Mouse (Mus musculus): Measurements from ENCODE around the gene Aff1. TPM values are rescaled to one million over a fixed set of nuclear protein-coding genes. Genes with fewer than 3 reads are reported as not detected.
A peak's percentile ranks its signal among the peaks of the same experiment; 100 is the strongest.

Aff1 gene
- total RNA-seq, 2 experiments from 2014 or later = 6.7 to 12.0 TPM

GRCm38 (mm10) chr5:103783086-103783668, 91.0 kb downstream of the Aff1 start:
- intact Hi-C loops (cut with DNase I) = no loop called here
- DNase-seq (ENCODE audit: low spot score in 2 of 2) = no peak

- intact Hi-C loops (cut with DNase I) = no loop called here
- DNase-seq (ENCODE audit: low spot score in 2 of 2) = no peak
Measured at GRCm38 (mm10) chr5:103786096-103786495, 93.9 kb downstream of the Aff1 start.

GRCm38 (mm10) chr5:103788476-103788875, 96.3 kb downstream of the Aff1 start:
- intact Hi-C loops (cut with DNase I) = no loop called here
- DNase-seq (ENCODE audit: low spot score in 2 of 2) = no peak

GRCm38 (mm10) chr5:103788976-103789375, 96.8 kb downstream of the Aff1 start:
- peak; percentile 58 to 85 for DNase-seq (ENCODE audit: low spot score in 2 of 2)
- intact Hi-C loops (cut with DNase I) = no loop called here

- intact Hi-C loops (cut with DNase I) = no loop called here
- DNase-seq (ENCODE audit: low spot score in 2 of 2) = peak; percentile 52 to 74
Measured at GRCm38 (mm10) chr5:103789619-103790116, 97.5 kb downstream of the Aff1 start.

- no peak for DNase-seq (ENCODE audit: low spot score in 2 of 2)
- intact Hi-C loops (cut with DNase I) = no loop called here
Measured at GRCm38 (mm10) chr5:103791741-103792140, 99.6 kb downstream of the Aff1 start.

- no peak for DNase-seq (ENCODE audit: low spot score in 2 of 2)
- intact Hi-C loops (cut with DNase I) = no loop called here
Measured at GRCm38 (mm10) chr5:103795121-103795520, 102.9 kb downstream of the Aff1 start.

- intact Hi-C loops (cut with DNase I) = no loop called here
- no peak for DNase-seq (ENCODE audit: low spot score in 2 of 2)
Measured at GRCm38 (mm10) chr5:103796035-103796434, 103.9 kb downstream of the Aff1 start.

- peak; percentile 55 to 84 for DNase-seq (ENCODE audit: low spot score in 2 of 2)
- intact Hi-C loops (cut with DNase I) = no loop called here
Measured at GRCm38 (mm10) chr5:103797774-103798173, 105.6 kb downstream of the Aff1 start.

- intact Hi-C loops (cut with DNase I) = no loop called here
- no peak for DNase-seq (ENCODE audit: low spot score in 2 of 2)
Measured at GRCm38 (mm10) chr5:103799438-103799837, 107.3 kb downstream of the Aff1 start.

- DNase-seq (ENCODE audit: low spot score in 2 of 2) = no peak
- intact Hi-C loops (cut with DNase I) = no loop called here
Measured at GRCm38 (mm10) chr5:103800009-103800408, 107.8 kb downstream of the Aff1 start.

- intact Hi-C loops (cut with DNase I) = no loop called here
- no peak for DNase-seq (ENCODE audit: low spot score in 2 of 2)
Measured at GRCm38 (mm10) chr5:103803386-103803785, 111.2 kb downstream of the Aff1 start.

- peak in 1 of 2 experiments; percentile 58 for DNase-seq (ENCODE audit: low spot score in 2 of 2)
- intact Hi-C loops (cut with DNase I) = no loop called here
Measured at GRCm38 (mm10) chr5:103803927-103804590, 111.9 kb downstream of the Aff1 start.

GRCm38 (mm10) chr5:103806851-103807578, 114.8 kb downstream of the Aff1 start:
- DNase-seq (ENCODE audit: low spot score in 2 of 2) = no peak
- intact Hi-C loops (cut with DNase I) = no loop called here

GRCm38 (mm10) chr5:103807637-103808312, 115.6 kb downstream of the Aff1 start:
- intact Hi-C loops (cut with DNase I) = no loop called here

GRCm38 (mm10) chr5:103809674-103810330, 117.6 kb downstream of the Aff1 start:
- intact Hi-C loops (cut with DNase I) = loop anchor here (10.0 kb wide), 1 partner anchor 455 kb away; no protein-coding TSS in a partner anchor
- no peak for DNase-seq (ENCODE audit: low spot score in 2 of 2)

More at GRCm38 (mm10) chr5:103807637-103808312, 115.6 kb downstream of the Aff1 start:
- no peak for DNase-seq (ENCODE audit: low spot score in 2 of 2)

- no peak for DNase-seq (ENCODE audit: low spot score in 2 of 2)
- intact Hi-C loops (cut with DNase I) = loop anchor here (10.0 kb wide), 1 partner anchor 458 kb away; no protein-coding TSS in a partner anchor
Measured at GRCm38 (mm10) chr5:103813291-103813690, 121.1 kb downstream of the Aff1 start.

GRCm38 (mm10) chr5:103813997-103814542, 121.9 kb downstream of the Aff1 start:
- no peak for DNase-seq (ENCODE audit: low spot score in 2 of 2)
- intact Hi-C loops (cut with DNase I) = loop anchor here (10.0 kb wide), 1 partner anchor 459 kb away; no protein-coding TSS in a partner anchor

Data from left cerebral cortex, postnatal 14 days (tissue).